Mouse (Mus musculus) E14TG2a.4 (cell line): Measurements from ENCODE around the gene Wdfy3.

Experiments
- H3K27me3 ChIP-seq: 2 replicates; pipeline ENCODE4 v1.6.1; 2014; ENCODE audit warnings: low read length, control low read depth; ENCODE audit not compliant: insufficient read depth
- H3K36me3 ChIP-seq: 2 replicates; pipeline ENCODE4 v1.6.1; 2014; ENCODE audit warnings: low read length, control low read depth; ENCODE audit not compliant: insufficient read depth
- H3K4me1 ChIP-seq: replicated peaks from 2 replicates; pipeline ENCODE4 v1.6.1; 2014; ENCODE audit warnings: low read depth, low read length, control low read depth
- H3K4me3 ChIP-seq: replicated peaks from 2 replicates; pipeline ENCODE4 v1.5.1; 2014; ENCODE audit warnings: mild to moderate bottlenecking, low read length
- H3K9me3 ChIP-seq: 2 replicates; pipeline ENCODE4 v1.6.1; 2014; ENCODE audit warnings: low read length, control low read depth
- CTCF ChIP-seq: conservative IDR thresholded peaks from 2 replicates; pipeline ENCODE4 v1.5.1; 2014; ENCODE audit warnings: low read length
- NANOG ChIP-seq: IDR thresholded peaks from 2 replicates; pipeline ENCODE4 v1.6.1; 2014; ENCODE audit warnings: borderline replicate concordance, low read length, mixed read lengths
- POU5F1 ChIP-seq: IDR thresholded peaks from 2 replicates; pipeline ENCODE4 v1.6.1; 2014; ENCODE audit warnings: low read length, borderline replicate concordance

Gene Wdfy3

GRCm38 (mm10) chr5:101819844-101820243 is 249.9 kb downstream of the Wdfy3 start:
- TF ChIP-seq POU5F1 (no peak), CTCF (no peak), NANOG (no peak)
- H3K27me3 ChIP-seq = no peaks in the 10 kb centered on the region
- H3K4me3 ChIP-seq = no peak overlapping the region
- peaks cover 35% of the 10 kb centered on the region for H3K36me3 ChIP-seq
- peaks cover 77% of the 10 kb centered on the region for H3K4me1 ChIP-seq
- no peaks in the 10 kb centered on the region for H3K9me3 ChIP-seq

- TF ChIP-seq CTCF (0 out of 2 replicates have a peak, but pooled peaks have one; percentile 17), NANOG (no peak)
- Histone ChIP-seq H3K9me3 (no peaks in the 10 kb centered on the region), H3K4me3 (no peak overlapping the region), H3K4me1 (peaks cover 71% of the 10 kb centered on the region), H3K36me3 (peaks cover 40% of the 10 kb centered on the region), H3K27me3 (no peaks in the 10 kb centered on the region)
Observed at GRCm38 (mm10) chr5:101819216-101819615, 250.5 kb downstream of the Wdfy3 start.

- H3K4me3 ChIP-seq = no peak overlapping the region
- H3K9me3 ChIP-seq = no peaks in the 10 kb centered on the region
- TF ChIP-seq NANOG (no peak), CTCF (no peak), POU5F1 (no peak)
- H3K27me3 ChIP-seq = no peaks in the 10 kb centered on the region
- peaks cover 45% of the 10 kb centered on the region for H3K36me3 ChIP-seq
- H3K4me1 ChIP-seq = peaks cover 54% of the 10 kb centered on the region
Observed at GRCm38 (mm10) chr5:101816822-101817221, 252.9 kb downstream of the Wdfy3 start.

DNA sequence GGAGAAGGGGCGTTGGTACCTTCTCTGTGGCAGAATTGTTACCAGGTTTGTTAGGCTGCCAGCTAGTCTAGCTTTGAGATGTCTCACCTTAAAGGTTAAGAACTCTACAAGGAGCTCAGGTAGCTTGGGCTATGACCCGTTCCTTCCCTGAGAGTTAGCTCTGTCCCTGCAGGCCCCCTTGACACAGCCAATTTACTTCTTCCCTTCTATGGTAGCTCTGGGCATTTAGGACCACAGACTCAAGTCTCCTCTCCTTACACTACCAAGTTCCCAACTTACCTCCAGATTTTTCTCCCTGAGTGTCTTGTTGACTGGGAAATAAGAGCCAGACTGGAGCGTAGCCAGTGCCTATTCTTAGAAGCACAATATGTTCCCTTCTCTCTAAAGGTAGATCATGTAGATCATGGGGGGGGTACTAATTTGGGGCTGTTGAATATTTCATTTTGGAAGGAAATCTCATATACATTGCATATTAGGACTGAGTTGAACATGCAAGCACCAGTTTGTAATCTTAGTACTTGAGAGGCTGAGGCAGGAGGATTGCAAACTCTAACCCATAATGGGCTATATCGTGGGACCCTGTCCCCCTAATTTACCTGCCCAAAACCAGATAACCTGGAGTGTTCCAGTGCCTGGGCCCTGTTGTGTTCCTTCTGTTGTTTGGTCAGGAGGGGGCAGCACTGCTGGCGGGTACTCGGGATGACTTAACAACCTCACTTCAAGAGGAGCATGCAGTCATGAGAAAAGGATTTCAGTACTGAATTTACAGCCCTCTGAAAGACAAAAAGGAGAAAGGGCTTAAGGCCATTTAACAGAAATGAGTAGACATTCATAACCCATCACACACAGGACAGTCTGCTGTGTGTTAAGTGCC is 258.2 kb downstream of the Wdfy3 start:
- H3K4me3 ChIP-seq = no peak overlapping the region
- H3K9me3 ChIP-seq = no peaks in the 10 kb centered on the region

GRCm38 (mm10) chr5:101802358-101803022 is 267.2 kb downstream of the Wdfy3 start:
- Histone ChIP-seq H3K27me3 (no peaks in the 10 kb centered on the region), H3K4me1 (no peaks in the 10 kb centered on the region), H3K36me3 (peaks cover 32% of the 10 kb centered on the region), H3K4me3 (no peak overlapping the region), H3K9me3 (peaks cover 5% of the 10 kb centered on the region)
- TF ChIP-seq POU5F1 (no peak), CTCF (no peak), NANOG (no peak)

More for the DNA sequence above, 258.2 kb downstream of the Wdfy3 start:
- TF ChIP-seq CTCF (peak; percentile 61), POU5F1 (no peak)
- no peaks in the 10 kb centered on the region for H3K27me3 ChIP-seq
- peaks cover 23% of the 10 kb centered on the region for H3K36me3 ChIP-seq
- H3K4me1 ChIP-seq = peaks cover 25% of the 10 kb centered on the region

DNA sequence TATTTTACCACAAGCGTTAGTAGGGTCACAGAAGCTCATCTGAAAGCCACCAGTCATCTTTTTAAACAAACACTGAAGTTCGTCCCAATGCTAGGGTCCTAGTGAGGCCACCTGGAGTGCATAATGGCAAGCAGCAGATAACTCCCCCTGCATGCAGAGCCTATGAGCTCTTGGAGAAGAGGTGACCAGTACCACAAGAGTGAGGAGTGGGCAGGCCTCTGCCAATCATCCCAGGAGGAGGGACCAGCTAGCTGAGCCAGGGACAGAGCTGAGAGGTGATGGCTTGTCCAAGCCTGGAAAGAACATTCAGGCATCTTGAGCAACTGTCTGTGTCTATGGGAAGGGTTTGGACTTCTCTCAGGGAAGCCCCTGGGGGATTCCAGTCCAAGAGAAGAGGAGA is 267.8 kb downstream of the Wdfy3 start:
- Histone ChIP-seq H3K27me3 (no peaks in the 10 kb centered on the region), H3K9me3 (peaks cover 5% of the 10 kb centered on the region), H3K36me3 (peaks cover 36% of the 10 kb centered on the region), H3K4me1 (no peaks in the 10 kb centered on the region), H3K4me3 (no peak overlapping the region)
- no peak for TF ChIP-seq POU5F1
- no peak for TF ChIP-seq CTCF
- TF ChIP-seq NANOG = no peak

GRCm38 (mm10) chr5:101792665-101793064 is 277.1 kb downstream of the Wdfy3 start:
- Histone ChIP-seq H3K4me1 (peaks cover 22% of the 10 kb centered on the region), H3K36me3 (peaks cover 10% of the 10 kb centered on the region; the same call in 1 of the 2 replicates), H3K27me3 (no peaks in the 10 kb centered on the region), H3K9me3 (no peaks in the 10 kb centered on the region), H3K4me3 (no peak overlapping the region)
- TF ChIP-seq CTCF = no peak
- no peak for TF ChIP-seq POU5F1
- no peak for TF ChIP-seq NANOG

DNA sequence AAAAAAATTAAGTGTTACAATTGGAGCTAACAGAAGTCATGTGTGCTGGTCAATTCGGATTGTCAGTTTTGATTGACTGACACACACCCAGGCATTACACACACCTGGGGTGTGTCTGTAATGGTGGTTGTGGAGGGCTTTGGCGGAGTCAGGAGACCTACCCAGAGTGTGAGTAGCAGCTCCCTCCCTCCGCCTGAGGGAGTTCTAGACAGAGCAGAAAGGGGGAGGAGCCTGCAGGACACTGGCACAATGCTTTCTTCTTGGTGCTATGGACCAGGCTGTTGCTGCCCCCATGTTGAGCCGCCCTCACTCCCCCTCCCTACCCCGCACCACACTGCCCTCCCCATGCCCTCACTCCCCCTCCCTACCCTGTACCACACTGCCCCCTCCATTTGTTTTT is 279.2 kb downstream of the Wdfy3 start:
- Histone ChIP-seq H3K4me3 (no peak overlapping the region), H3K36me3 (no peaks in the 10 kb centered on the region), H3K4me1 (peaks cover 22% of the 10 kb centered on the region), H3K27me3 (no peaks in the 10 kb centered on the region), H3K9me3 (no peaks in the 10 kb centered on the region)
- TF ChIP-seq CTCF (no peak), NANOG (no peak), POU5F1 (no peak)
